Mouse (Mus musculus) cerebellum, postnatal 14 days (tissue): ENCODE results near the gene Slc39a1.
A peak's percentile ranks its signal among the peaks of the same experiment; 100 is the strongest.
"Not testable (repeated sequence)": the region's sequence is repeated elsewhere in the genome, so short reads cannot be mapped to it uniquely, and the experiment has no call there.

ENCODE experiments used
- DNase-seq, 2 experiments: peaks; one replicate each; pipeline ENCODE4 v3.0.0; 2021; ENCODE audit warnings: mixed read lengths in 2 of 2

The Slc39a1 gene

GRCm38 (mm10) chr3:90241669-90242358 lies 6.2 kb upstream of the Slc39a1 start:
- no peak for DNase-seq

- DNase-seq: no peak
Measured at GRCm38 (mm10) chr3:90242984-90243775, 4.8 kb upstream of the Slc39a1 start, which contains the start of gene Creb3l4. Gene Creb3l4 (minus strand): TSS chr3:90243512.

GRCm38 (mm10) chr3:90245406-90245805 lies 2.6 kb upstream of the Slc39a1 start:
- DNase-seq: no peak

GRCm38 (mm10) chr3:90247630-90247959 lies 377 bp upstream of the Slc39a1 start:
- no peak for DNase-seq

- peak in 1 of 2 experiments; percentile 42 for DNase-seq
Measured at GRCm38 (mm10) chr3:90248746-90249100, 751 bp downstream of the Slc39a1 start.

- DNase-seq: no peak
Measured at GRCm38 (mm10) chr3:90250791-90251190, 2.8 kb downstream of the Slc39a1 start.

GRCm38 (mm10) chr3:90251731-90252226 lies 3.8 kb downstream of the Slc39a1 start:
- not testable (repeated sequence) for DNase-seq

GRCm38 (mm10) chr3:90252659-90253058 lies 4.7 kb downstream of the Slc39a1 start:
- peak in 1 of 2 experiments; percentile 43 for DNase-seq

- DNase-seq: peak in 1 of 2 experiments; percentile 1
Measured at GRCm38 (mm10) chr3:90253174-90253573, 5.2 kb downstream of the Slc39a1 start.

GRCm38 (mm10) chr3:90253653-90254418 lies 5.9 kb downstream of the Slc39a1 start, which contains the start of gene Crtc2:
Gene Crtc2 (plus strand): TSS chr3:90254163.
- DNase-seq: peak; percentile 95 to 96

- no peak for DNase-seq
Measured at GRCm38 (mm10) chr3:90254419-90255193, 6.6 kb downstream of the Slc39a1 start.

GRCm38 (mm10) chr3:90255194-90255565 lies 7.2 kb downstream of the Slc39a1 start:
- DNase-seq: no peak

GRCm38 (mm10) chr3:90255784-90256353 lies 7.9 kb downstream of the Slc39a1 start:
- peak in 1 of 2 experiments; percentile 41 for DNase-seq

- peak; percentile 99 to 100 for DNase-seq
Measured at GRCm38 (mm10) chr3:90256731-90257530, 9.0 kb downstream of the Slc39a1 start.

GRCm38 (mm10) chr3:90258521-90258920 lies 10.5 kb downstream of the Slc39a1 start:
- peak in 1 of 2 experiments; percentile 29 for DNase-seq

- peak in 1 of 2 experiments; percentile 9 for DNase-seq
Measured at GRCm38 (mm10) chr3:90263121-90263771, 15.3 kb downstream of the Slc39a1 start.

GRCm38 (mm10) chr3:90264687-90265033 lies 16.7 kb downstream of the Slc39a1 start:
- no peak for DNase-seq

- DNase-seq: peak; percentile 94 to 97
Measured at GRCm38 (mm10) chr3:90265034-90265931, 17.3 kb downstream of the Slc39a1 start, which contains the start of gene Dennd4b. Gene Dennd4b (plus strand): TSS chr3:90265185.
